Mouse (Mus musculus): Measurements from ENCODE around the gene 9430097D07Rik. TPM values are rescaled to one million over a fixed set of nuclear protein-coding genes. Genes with fewer than 3 reads are reported as not detected.
A peak's percentile ranks its signal among the peaks of the same experiment; 100 is the strongest.

9430097D07Rik gene
- polyA plus RNA-seq, 1 experiment from 2014 or later = 0.06 TPM

- Histone ChIP-seq H3K27ac (ENCODE audit: low read length) (0 out of 2 replicates have a peak overlapping the region, but pooled peaks have one; percentile 19), H3K4me1 (ENCODE audit: control insufficient read depth, low read depth, low read length) (peaks cover 23% of the 10 kb centered on the region), H3K4me2 (ENCODE audit: low read depth, low read length) (peak overlapping the region; percentile 75), H3K27me3 (ENCODE audit: control insufficient read depth, insufficient read depth, low read depth, low read length) (no peaks in the 10 kb centered on the region), H3K9ac (ENCODE audit: low read depth, low read length) (peak overlapping the region; percentile 60), H3K4me3 (ENCODE audit: low read depth, low read length) (peak overlapping the region; percentile 66), H3K36me3 (ENCODE audit: control insufficient read depth, insufficient read depth) (no peaks in the 10 kb centered on the region), H3K9me3 (replicated peaks; ENCODE audit: control insufficient read depth, low read length) (no peaks in the 10 kb centered on the region)
- 11% methylated on average over 9 of the region's 9 CpGs for WGBS (ENCODE audit: insufficient replicate concordance)
- ATAC-seq (ENCODE audit: low read depth) = no peak
Observed at GRCm38 (mm10) chr2:32587731-32588321, 12.3 kb upstream of the 9430097D07Rik start.

- 0% methylated on average over 38 of the region's 38 CpGs for WGBS (ENCODE audit: insufficient replicate concordance)
Observed at GRCm38 (mm10) chr2:32586871-32587351, 11.4 kb upstream of the 9430097D07Rik start, which contains the start of gene St6galnac4. Gene St6galnac4, plus strand, starts transcription at chr2:32587095.

DNA sequence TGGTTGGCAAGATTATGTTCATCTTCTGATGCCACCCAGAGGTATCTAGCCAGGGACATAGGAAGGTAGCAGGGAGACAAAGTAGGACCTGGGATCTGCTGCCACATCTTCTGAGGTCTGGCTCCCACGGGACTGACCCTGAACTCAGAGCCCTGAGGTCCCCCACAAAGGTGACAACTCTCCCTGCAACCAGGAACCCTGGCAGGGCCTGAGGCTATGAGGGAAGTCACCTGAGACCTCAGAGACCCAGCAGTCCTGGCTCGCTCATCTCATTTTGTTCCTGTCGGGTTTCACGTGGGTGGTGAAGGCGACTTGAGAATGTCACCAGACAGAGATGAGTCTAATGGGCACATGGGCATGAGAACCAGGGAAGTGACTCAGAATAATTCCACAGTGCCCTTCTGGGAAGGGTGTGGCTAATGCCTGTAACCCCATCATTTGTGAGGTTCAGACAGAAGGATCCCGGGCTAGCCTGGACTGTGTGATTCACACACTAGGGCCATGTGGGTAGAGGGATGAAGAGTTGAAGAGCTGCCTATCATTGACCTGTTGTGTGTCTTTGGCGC, 9.7 kb upstream of the 9430097D07Rik start:
- H3K9me3 ChIP-seq (replicated peaks; ENCODE audit: control insufficient read depth, low read length) = no peaks in the 10 kb centered on the region
- no peak overlapping the region for H3K4me3 ChIP-seq (ENCODE audit: low read depth, low read length)
- 78% methylated on average over 7 of the region's 7 CpGs for WGBS (ENCODE audit: insufficient replicate concordance)
- H3K4me2 ChIP-seq (ENCODE audit: low read depth, low read length) = no peak overlapping the region
- peaks cover under 1% of the 10 kb centered on the region; the same call in 1 of the 2 replicates for H3K27me3 ChIP-seq (ENCODE audit: control insufficient read depth, insufficient read depth, low read depth, low read length)
- peaks cover 25% of the 10 kb centered on the region for H3K4me1 ChIP-seq (ENCODE audit: control insufficient read depth, low read depth, low read length)
- ATAC-seq (ENCODE audit: low read depth) = no peak
- H3K36me3 ChIP-seq (ENCODE audit: control insufficient read depth, insufficient read depth) = no peaks in the 10 kb centered on the region
- no peak overlapping the region for H3K27ac ChIP-seq (ENCODE audit: low read length)
- H3K9ac ChIP-seq (ENCODE audit: low read depth, low read length) = no peak overlapping the region

More at GRCm38 (mm10) chr2:32586871-32587351, 11.4 kb upstream of the 9430097D07Rik start, which contains the start of gene St6galnac4:
- peak; percentile 85 for ATAC-seq (ENCODE audit: low read depth)
- Histone ChIP-seq H3K4me1 (ENCODE audit: control insufficient read depth, low read depth, low read length) (peaks cover 24% of the 10 kb centered on the region), H3K36me3 (ENCODE audit: control insufficient read depth, insufficient read depth) (no peaks in the 10 kb centered on the region), H3K9me3 (replicated peaks; ENCODE audit: control insufficient read depth, low read length) (no peaks in the 10 kb centered on the region), H3K4me2 (ENCODE audit: low read depth, low read length) (peak within 1 kb of the TSS; percentile 75), H3K4me3 (ENCODE audit: low read depth, low read length) (peak within 1 kb of the TSS; percentile 66), H3K27me3 (ENCODE audit: control insufficient read depth, insufficient read depth, low read depth, low read length) (no peaks in the 10 kb centered on the region), H3K27ac (ENCODE audit: low read length) (0 out of 2 replicates have a peak within 1 kb of the TSS, but pooled peaks have one; percentile 19), H3K9ac (ENCODE audit: low read depth, low read length) (peak within 1 kb of the TSS; percentile 60)

DNA sequence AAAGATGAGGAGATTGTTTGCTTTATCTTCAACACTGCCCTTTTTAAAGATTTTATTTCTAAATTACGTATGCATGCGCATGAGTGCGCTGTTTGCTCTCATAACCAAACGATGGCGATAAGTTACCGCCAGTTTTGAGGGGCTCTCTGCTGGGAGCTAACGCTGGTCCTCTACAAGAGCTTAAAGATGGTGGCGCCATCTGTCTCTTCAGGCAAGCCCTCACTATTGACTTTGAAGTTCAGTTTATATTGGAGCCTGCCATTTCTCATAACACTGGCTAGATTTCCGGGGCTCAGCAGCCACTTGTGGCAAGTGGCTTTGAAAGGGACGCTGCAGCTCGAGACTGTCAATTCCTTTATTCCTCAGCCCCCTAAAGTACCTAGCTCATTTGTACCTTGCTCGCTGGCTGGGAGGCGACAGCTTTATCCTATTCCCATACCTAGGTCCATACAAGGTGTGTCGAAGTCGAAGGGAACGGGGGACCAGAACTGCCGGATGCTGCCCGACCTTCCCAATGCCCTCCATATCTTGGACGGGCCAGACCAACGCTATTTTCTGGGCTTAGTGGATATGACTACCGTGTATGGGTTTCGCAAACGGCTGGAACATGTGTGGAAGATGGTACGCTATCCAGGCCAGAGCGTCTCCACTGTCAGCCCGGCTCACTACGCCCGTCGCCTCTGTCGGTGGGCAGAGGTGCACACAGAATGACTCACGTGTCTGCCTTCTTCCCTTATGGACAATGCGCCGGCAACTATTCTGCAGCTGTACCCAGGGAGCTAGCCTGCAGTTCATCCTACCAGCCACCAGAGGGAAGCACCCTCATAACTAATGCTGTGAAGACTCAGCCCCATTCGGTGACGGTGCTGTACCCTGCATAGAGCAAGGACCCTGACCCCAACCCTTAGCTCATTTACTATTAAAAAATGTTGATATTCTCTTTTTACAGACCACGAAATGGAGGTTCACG, 7.6 kb upstream of the 9430097D07Rik start:
- H3K9me3 ChIP-seq (replicated peaks; ENCODE audit: control insufficient read depth, low read length) = no peaks in the 10 kb centered on the region
- no peaks in the 10 kb centered on the region for H3K36me3 ChIP-seq (ENCODE audit: control insufficient read depth, insufficient read depth)
- peak overlapping the region; percentile 55 for H3K4me2 ChIP-seq (ENCODE audit: low read depth, low read length)
- peaks cover 23% of the 10 kb centered on the region for H3K4me1 ChIP-seq (ENCODE audit: control insufficient read depth, low read depth, low read length)
- peak overlapping the region; percentile 19; the same call in 1 of the 2 replicates for H3K9ac ChIP-seq (ENCODE audit: low read depth, low read length)
- H3K27me3 ChIP-seq (ENCODE audit: control insufficient read depth, insufficient read depth, low read depth, low read length) = peaks cover 19% of the 10 kb centered on the region
- peak overlapping the region; percentile 35 for H3K4me3 ChIP-seq (ENCODE audit: low read depth, low read length)
- peak; percentile 49 for ATAC-seq (ENCODE audit: low read depth)
- 9% methylated on average over 37 of the region's 37 CpGs for WGBS (ENCODE audit: insufficient replicate concordance)
- H3K27ac ChIP-seq (ENCODE audit: low read length) = no peak overlapping the region

GRCm38 (mm10) chr2:32581450-32582095, 6.1 kb upstream of the 9430097D07Rik start:
- H3K9ac ChIP-seq (ENCODE audit: low read depth, low read length) = no peak overlapping the region
- H3K4me3 ChIP-seq (ENCODE audit: low read depth, low read length) = no peak overlapping the region; the same call in 1 of the 2 replicates
- peak overlapping the region; percentile 32; the same call in 1 of the 2 replicates for H3K4me2 ChIP-seq (ENCODE audit: low read depth, low read length)
- no peaks in the 10 kb centered on the region for H3K9me3 ChIP-seq (replicated peaks; ENCODE audit: control insufficient read depth, low read length)
- H3K27me3 ChIP-seq (ENCODE audit: control insufficient read depth, insufficient read depth, low read depth, low read length) = peaks cover 25% of the 10 kb centered on the region
- H3K4me1 ChIP-seq (ENCODE audit: control insufficient read depth, low read depth, low read length) = peaks cover 10% of the 10 kb centered on the region; the same call in 1 of the 2 replicates
- H3K27ac ChIP-seq (ENCODE audit: low read length) = no peak overlapping the region
- H3K36me3 ChIP-seq (ENCODE audit: control insufficient read depth, insufficient read depth) = no peaks in the 10 kb centered on the region
- WGBS (ENCODE audit: insufficient replicate concordance) = 38% methylated on average over 19 of the region's 19 CpGs
- peak; percentile 57 for ATAC-seq (ENCODE audit: low read depth)

DNA sequence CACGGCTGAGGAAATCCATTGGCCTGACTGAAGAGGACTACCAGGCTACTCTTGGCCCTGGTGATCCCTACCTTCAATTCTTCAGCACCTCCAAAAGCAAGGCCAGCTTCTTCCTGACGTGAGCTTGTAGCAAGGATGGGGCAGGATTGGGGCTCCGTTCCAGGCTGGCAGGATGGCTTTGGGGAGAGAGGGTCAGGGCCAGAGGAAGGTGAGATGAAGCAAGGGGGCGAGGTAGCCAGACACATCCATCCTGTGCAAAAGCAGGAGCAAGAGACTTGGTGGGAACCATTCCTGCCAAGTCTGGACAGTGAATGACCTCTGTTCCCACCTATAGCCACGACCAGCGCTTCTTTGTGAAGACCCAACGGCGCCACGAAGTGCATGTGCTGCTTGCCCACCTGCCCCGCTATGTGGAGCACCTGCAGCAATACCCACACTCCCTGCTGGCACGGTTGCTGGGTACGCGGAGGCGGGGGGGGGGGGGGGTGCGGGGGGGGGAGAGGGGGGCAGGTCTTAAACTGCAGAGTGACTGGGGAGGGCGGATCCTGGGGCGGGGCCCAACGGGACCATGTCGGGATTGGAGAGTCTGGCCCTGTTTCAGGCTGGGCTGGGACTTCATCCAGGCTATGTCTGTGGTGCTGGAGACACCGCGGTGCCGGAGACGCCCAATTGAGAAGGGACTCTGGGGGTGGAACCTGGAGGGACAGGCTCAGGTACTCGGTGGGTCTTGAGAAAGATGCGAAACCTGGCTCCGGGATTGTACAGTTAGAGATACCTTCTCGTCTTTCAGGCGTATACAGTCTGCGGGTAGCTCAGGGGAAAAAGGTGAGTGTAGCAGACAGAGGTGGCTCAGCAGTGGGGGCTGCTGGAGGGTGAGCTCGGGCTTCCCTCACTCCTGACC, 2.9 kb upstream of the 9430097D07Rik start:
- H3K27ac ChIP-seq (ENCODE audit: low read length) = no peak overlapping the region
- no peak overlapping the region for H3K4me3 ChIP-seq (ENCODE audit: low read depth, low read length)
- H3K9me3 ChIP-seq (replicated peaks; ENCODE audit: control insufficient read depth, low read length) = no peaks in the 10 kb centered on the region
- peaks cover 25% of the 10 kb centered on the region for H3K27me3 ChIP-seq (ENCODE audit: control insufficient read depth, insufficient read depth, low read depth, low read length)
- H3K9ac ChIP-seq (ENCODE audit: low read depth, low read length) = no peak overlapping the region
- no peaks in the 10 kb centered on the region for H3K36me3 ChIP-seq (ENCODE audit: control insufficient read depth, insufficient read depth)
- H3K4me2 ChIP-seq (ENCODE audit: low read depth, low read length) = no peak overlapping the region
- 39% methylated on average over 24 of the region's 30 CpGs for WGBS (ENCODE audit: insufficient replicate concordance)
- no peak for ATAC-seq (ENCODE audit: low read depth)
- H3K4me1 ChIP-seq (ENCODE audit: control insufficient read depth, low read depth, low read length) = peaks cover 14% of the 10 kb centered on the region

GRCm38 (mm10) chr2:32576532-32576931, 1.0 kb upstream of the 9430097D07Rik start:
- Histone ChIP-seq H3K27ac (ENCODE audit: low read length) (no peak overlapping the region), H3K4me3 (ENCODE audit: low read depth, low read length) (no peak overlapping the region), H3K9ac (ENCODE audit: low read depth, low read length) (no peak overlapping the region), H3K27me3 (ENCODE audit: control insufficient read depth, insufficient read depth, low read depth, low read length) (peaks cover 25% of the 10 kb centered on the region), H3K9me3 (replicated peaks; ENCODE audit: control insufficient read depth, low read length) (no peaks in the 10 kb centered on the region), H3K4me1 (ENCODE audit: control insufficient read depth, low read depth, low read length) (peaks cover 15% of the 10 kb centered on the region), H3K36me3 (ENCODE audit: control insufficient read depth, insufficient read depth) (peaks cover 5% of the 10 kb centered on the region; the same call in 1 of the 2 replicates), H3K4me2 (ENCODE audit: low read depth, low read length) (no peak overlapping the region)
- ATAC-seq (ENCODE audit: low read depth) = no peak
- WGBS (ENCODE audit: insufficient replicate concordance) = 75% methylated on average over 9 of the region's 9 CpGs

Data from liver, embryonic 16.5 days (tissue).